Mouse (Mus musculus): ENCODE measurements around the gene Gpr158. TPM values are rescaled to one million over a fixed set of nuclear protein-coding genes. Genes with fewer than 3 reads are reported as not detected.

Gene Gpr158
- total and polyA plus RNA-seq, 2 experiments from 2014 or later: 0.03 TPM; not detected in 1

DNA sequence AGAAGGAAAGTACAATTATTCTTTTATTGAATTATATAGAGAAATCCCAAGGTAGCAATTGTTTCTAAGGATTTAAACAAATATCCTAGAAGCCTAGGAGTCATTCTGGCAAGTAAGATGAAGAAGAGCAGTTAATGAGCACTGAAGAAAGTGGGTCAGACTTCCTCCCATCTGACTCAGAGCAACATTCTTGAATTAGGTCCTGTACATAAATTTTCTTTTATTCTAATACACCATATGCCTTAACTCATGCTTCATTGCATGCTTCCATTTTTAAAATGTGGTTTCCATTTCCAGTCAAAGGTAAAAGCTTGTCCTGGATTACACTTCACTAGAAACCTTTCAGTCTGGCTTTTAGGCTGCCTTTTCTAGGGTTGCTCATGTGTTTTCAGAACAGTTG is 432.7 kb downstream of the Gpr158 start:
- Histone ChIP-seq H3K4me3 (ENCODE audit: low read depth, low read length) (no peak overlapping the region), H3K27ac (ENCODE audit: low read depth) (no peak overlapping the region), H3K4me1 (ENCODE audit: control insufficient read depth, insufficient read depth) (no peaks in the 10 kb centered on the region), H3K9ac (replicated peaks; ENCODE audit: low read depth, low read length) (no peak overlapping the region), H3K4me2 (ENCODE audit: low read depth, low read length) (no peak overlapping the region), H3K9me3 (replicated peaks; ENCODE audit: control insufficient read depth, low read length) (no peaks in the 10 kb centered on the region), H3K36me3 (replicated peaks; ENCODE audit: control insufficient read depth, insufficient read depth, low read length) (no peaks in the 10 kb centered on the region), H3K27me3 (ENCODE audit: control insufficient read depth, insufficient read depth, low read length) (no peaks in the 10 kb centered on the region)
- TF ChIP-seq EP300 (IDR thresholded peaks at IDR 0.05; ENCODE audit: low read depth) (no peak), CTCF (IDR thresholded peaks at IDR 0.05; ENCODE audit: low read depth) (no peak)
- DNase-seq (ENCODE audit: low spot score) (no peak), ATAC-seq (ENCODE audit: insufficient read depth, low read depth) (no peak)

DNA sequence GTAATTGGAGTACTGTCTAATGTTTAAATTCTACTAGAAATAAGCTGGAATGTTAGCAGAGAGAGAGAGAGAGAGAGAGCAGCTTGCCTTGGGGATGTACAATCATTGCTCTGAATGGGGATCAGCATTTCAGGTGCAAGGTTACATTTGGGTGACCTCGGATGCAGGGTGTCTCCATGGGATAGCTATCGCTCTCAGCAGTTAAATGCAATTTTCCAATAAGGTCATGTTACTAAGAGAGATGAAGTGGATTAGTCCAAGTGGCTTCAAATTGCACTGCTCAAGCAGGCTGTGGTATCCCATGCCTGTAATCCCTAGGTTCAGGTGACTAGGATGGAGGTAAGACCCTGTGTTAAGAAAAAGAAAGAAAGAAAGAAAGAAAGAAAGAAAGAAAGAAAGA is 441.2 kb downstream of the Gpr158 start:
- Histone ChIP-seq H3K9ac (replicated peaks; ENCODE audit: low read depth, low read length) (no peak overlapping the region), H3K4me2 (ENCODE audit: low read depth, low read length) (no peak overlapping the region), H3K4me1 (ENCODE audit: control insufficient read depth, insufficient read depth) (no peaks in the 10 kb centered on the region), H3K27me3 (ENCODE audit: control insufficient read depth, insufficient read depth, low read length) (no peaks in the 10 kb centered on the region), H3K9me3 (replicated peaks; ENCODE audit: control insufficient read depth, low read length) (no peaks in the 10 kb centered on the region), H3K36me3 (replicated peaks; ENCODE audit: control insufficient read depth, insufficient read depth, low read length) (no peaks in the 10 kb centered on the region), H3K27ac (ENCODE audit: low read depth) (no peak overlapping the region), H3K4me3 (ENCODE audit: low read depth, low read length) (no peak overlapping the region)
- DNase-seq (ENCODE audit: low spot score) (no peak), ATAC-seq (ENCODE audit: insufficient read depth, low read depth) (no peak)
- TF ChIP-seq EP300 (IDR thresholded peaks at IDR 0.05; ENCODE audit: low read depth): no peak
- TF ChIP-seq CTCF (IDR thresholded peaks at IDR 0.05; ENCODE audit: low read depth): no peak
- WGBS: 77% methylated on average over 2 of the region's 2 CpGs

DNA sequence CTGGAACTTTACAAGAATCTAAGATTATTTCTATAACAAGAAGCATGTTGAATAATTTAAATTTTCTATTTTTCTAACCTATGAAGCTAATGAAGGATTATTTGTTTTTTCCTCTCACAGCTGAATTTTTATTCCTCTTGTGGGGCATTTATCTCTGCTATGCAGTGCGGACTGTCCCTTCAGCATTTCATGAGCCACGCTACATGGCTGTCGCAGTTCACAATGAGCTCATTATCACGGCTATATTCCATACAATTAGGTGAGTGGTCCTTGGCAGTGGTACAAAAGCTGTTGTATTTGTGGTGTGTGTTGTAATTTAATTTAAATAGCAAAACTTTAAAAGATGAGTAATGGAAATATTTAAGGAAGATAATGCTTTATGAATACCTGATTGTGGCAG is 443.1 kb downstream of the Gpr158 start:
- ATAC-seq (ENCODE audit: insufficient read depth, low read depth): no peak
- Histone ChIP-seq H3K9ac (replicated peaks; ENCODE audit: low read depth, low read length) (no peak overlapping the region), H3K4me2 (ENCODE audit: low read depth, low read length) (no peak overlapping the region), H3K4me1 (ENCODE audit: control insufficient read depth, insufficient read depth) (no peaks in the 10 kb centered on the region), H3K27ac (ENCODE audit: low read depth) (no peak overlapping the region), H3K27me3 (ENCODE audit: control insufficient read depth, insufficient read depth, low read length) (no peaks in the 10 kb centered on the region), H3K9me3 (replicated peaks; ENCODE audit: control insufficient read depth, low read length) (no peaks in the 10 kb centered on the region), H3K36me3 (replicated peaks; ENCODE audit: control insufficient read depth, insufficient read depth, low read length) (no peaks in the 10 kb centered on the region), H3K4me3 (ENCODE audit: low read depth, low read length) (no peak overlapping the region)
- TF ChIP-seq EP300 (IDR thresholded peaks at IDR 0.05; ENCODE audit: low read depth) (no peak), CTCF (IDR thresholded peaks at IDR 0.05; ENCODE audit: low read depth) (no peak)
- DNase-seq (ENCODE audit: low spot score): no peak
- 83% methylated on average over 4 of the region's 4 CpGs for WGBS

DNA sequence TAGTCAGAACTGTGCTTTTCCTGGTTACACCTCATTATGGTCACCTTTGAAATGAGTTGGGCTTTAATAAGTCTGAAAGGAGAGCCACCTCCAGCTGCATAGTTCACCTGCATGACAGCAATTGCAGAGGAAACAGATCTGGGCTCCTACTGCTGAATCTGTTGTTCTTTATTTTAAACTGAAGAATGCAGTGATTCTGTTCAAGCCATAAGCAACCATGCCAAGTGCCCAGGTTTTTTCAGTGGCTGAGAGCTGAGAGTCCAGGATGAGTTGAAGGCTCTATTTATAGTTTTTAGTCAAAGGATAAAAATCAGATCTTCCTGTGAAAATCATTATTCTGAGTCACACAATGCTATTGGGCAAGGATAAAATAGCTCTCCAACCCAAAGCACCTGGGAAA is 496.7 kb downstream of the Gpr158 start:
- Histone ChIP-seq H3K36me3 (replicated peaks; ENCODE audit: control insufficient read depth, insufficient read depth, low read length) (no peaks in the 10 kb centered on the region), H3K27ac (ENCODE audit: low read depth) (no peak overlapping the region), H3K9ac (replicated peaks; ENCODE audit: low read depth, low read length) (no peak overlapping the region), H3K4me3 (ENCODE audit: low read depth, low read length) (no peak overlapping the region), H3K27me3 (ENCODE audit: control insufficient read depth, insufficient read depth, low read length) (no peaks in the 10 kb centered on the region), H3K9me3 (replicated peaks; ENCODE audit: control insufficient read depth, low read length) (no peaks in the 10 kb centered on the region), H3K4me2 (ENCODE audit: low read depth, low read length) (no peak overlapping the region), H3K4me1 (ENCODE audit: control insufficient read depth, insufficient read depth) (no peaks in the 10 kb centered on the region)
- ATAC-seq (ENCODE audit: insufficient read depth, low read depth) (no peak), DNase-seq (ENCODE audit: low spot score) (no peak)
- TF ChIP-seq EP300 (IDR thresholded peaks at IDR 0.05; ENCODE audit: low read depth) (no peak), CTCF (IDR thresholded peaks at IDR 0.05; ENCODE audit: low read depth) (no peak)

Other genes with a start within 250 kb of the Gpr158 start
- gene Enkur, start 162.2 kb upstream of the Gpr158 start, total RNA-seq (2014; rRNA removed; ENCODE audit: low replicate concordance): 1.1 TPM in 1 of 2 replicates, not detected in the other
- gene Enkur, start 162.2 kb upstream of the Gpr158 start, polyA plus RNA-seq (2015; fragmentation: Nextera tagmentation; extraction: Ambion mirVana): 3.8 and 4.8 TPM in 2 replicates
- gene Thnsl1, start 161.8 kb upstream of the Gpr158 start, total RNA-seq (2014; rRNA removed; ENCODE audit: low replicate concordance): 2.7 and 5.8 TPM in 2 replicates
- gene Thnsl1, start 161.8 kb upstream of the Gpr158 start, polyA plus RNA-seq (2015; fragmentation: Nextera tagmentation; extraction: Ambion mirVana): 5.7 and 6.1 TPM in 2 replicates

Measured in heart, postnatal 0 days (tissue).